Mouse (Mus musculus): ENCODE results near the gene Peli2. TPM values are rescaled to one million over a fixed set of nuclear protein-coding genes. Genes with fewer than 3 reads are reported as not detected.

Peli2 gene
- polyA plus RNA-seq, 1 experiment from 2014 or later = 5.9 TPM

DNA sequence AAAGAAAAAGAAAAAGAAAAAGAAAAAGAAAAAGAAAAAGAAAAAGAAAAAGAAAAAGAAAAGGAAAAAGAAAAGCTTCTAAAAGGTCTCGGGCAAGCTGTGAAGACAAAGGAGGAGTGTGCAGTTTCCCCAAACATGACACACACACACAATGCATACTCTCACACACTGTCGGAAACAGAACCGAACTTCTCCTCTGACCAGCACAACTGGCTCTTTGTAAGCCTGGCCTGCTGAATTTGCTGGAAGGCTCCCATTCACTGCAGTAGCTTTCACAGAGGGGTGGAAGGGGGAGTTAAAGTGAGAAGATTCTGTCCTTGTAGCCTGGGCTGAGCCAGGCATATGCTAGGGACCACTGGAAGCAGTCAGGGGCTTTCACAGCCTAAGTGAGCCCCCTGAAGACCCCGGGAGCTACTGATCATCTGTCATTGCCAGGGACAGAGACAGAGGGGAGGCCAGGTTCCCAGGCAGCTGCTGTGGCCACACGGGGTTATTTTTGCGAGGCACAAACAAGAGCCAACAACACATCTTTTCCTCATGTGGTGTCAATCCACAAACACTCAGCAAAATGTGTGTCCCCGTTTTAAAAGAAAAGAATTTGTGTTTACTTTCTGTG lies 33.8 kb upstream of the Peli2 start:
- Histone ChIP-seq H3K9ac (ENCODE audit: low read length) (no peak overlapping the region), H3K27me3 (ENCODE audit: control insufficient read depth, insufficient read depth, low read length) (no peaks in the 10 kb centered on the region), H3K36me3 (ENCODE audit: control insufficient read depth, insufficient read depth, low read length) (no peaks in the 10 kb centered on the region), H3K9me3 (ENCODE audit: control insufficient read depth, low read length) (no peaks in the 10 kb centered on the region), H3K4me2 (replicated peaks; ENCODE audit: low read depth) (no peak overlapping the region), H3K4me1 (replicated peaks; ENCODE audit: control insufficient read depth, insufficient read depth) (0 out of 2 replicates have a peak, but pooled peaks cover 3% of the 10 kb centered on the region), H3K4me3 (ENCODE audit: low read depth, low read length) (no peak overlapping the region), H3K27ac (replicated peaks) (no peak overlapping the region)
- TF ChIP-seq CTCF (IDR thresholded peaks at IDR 0.05; ENCODE audit: low read depth) = no peak
- TF ChIP-seq EP300 (optimal IDR thresholded peaks at IDR 0.05) = no peak
- no peak for ATAC-seq (ENCODE audit: low FRiP score, low TSS enrichment)
- DNase-seq (ENCODE audit: low spot score) = no peak
- WGBS = 54% methylated on average over 7 of the region's 7 CpGs

DNA sequence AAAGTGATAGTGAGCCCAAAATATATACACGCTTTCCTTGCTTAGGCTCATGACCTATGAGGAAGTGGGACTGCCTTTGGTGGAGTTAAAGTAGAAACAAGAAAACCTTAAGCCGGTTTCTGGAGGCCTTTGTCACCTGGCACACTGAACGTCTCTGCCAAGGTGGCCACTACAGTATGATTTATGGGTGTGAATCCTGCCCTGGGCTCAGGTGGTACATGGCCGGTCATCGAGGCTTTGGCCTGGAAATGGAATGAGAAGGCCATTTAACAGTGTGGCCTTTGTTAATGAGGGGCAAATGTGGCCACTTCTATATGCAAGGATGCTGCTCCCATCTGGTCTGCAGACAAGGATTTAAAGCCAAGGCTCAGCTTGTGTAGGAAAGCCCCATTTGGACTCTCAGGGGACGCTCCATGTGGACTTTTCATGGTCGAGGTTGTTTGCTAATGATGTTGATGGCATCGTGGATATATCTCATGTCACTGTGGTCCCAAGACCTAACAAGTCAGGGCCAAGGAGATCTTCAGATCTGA lies 33.3 kb upstream of the Peli2 start:
- no peaks in the 10 kb centered on the region for H3K36me3 ChIP-seq (ENCODE audit: control insufficient read depth, insufficient read depth, low read length)
- no peak overlapping the region for H3K4me3 ChIP-seq (ENCODE audit: low read depth, low read length)
- DNase-seq (ENCODE audit: low spot score) (no peak), ATAC-seq (ENCODE audit: low FRiP score, low TSS enrichment) (no peak)
- H3K9me3 ChIP-seq (ENCODE audit: control insufficient read depth, low read length) = no peaks in the 10 kb centered on the region
- TF ChIP-seq EP300 (optimal IDR thresholded peaks at IDR 0.05) (no peak), CTCF (IDR thresholded peaks at IDR 0.05; ENCODE audit: low read depth) (no peak)
- no peak overlapping the region for H3K9ac ChIP-seq (ENCODE audit: low read length)
- WGBS = 65% methylated on average over 8 of the region's 8 CpGs
- H3K4me2 ChIP-seq (replicated peaks; ENCODE audit: low read depth) = no peak overlapping the region
- 0 out of 2 replicates have a peak, but pooled peaks cover 3% of the 10 kb centered on the region for H3K4me1 ChIP-seq (replicated peaks; ENCODE audit: control insufficient read depth, insufficient read depth)
- no peak overlapping the region for H3K27ac ChIP-seq (replicated peaks)
- no peaks in the 10 kb centered on the region for H3K27me3 ChIP-seq (ENCODE audit: control insufficient read depth, insufficient read depth, low read length)

DNA sequence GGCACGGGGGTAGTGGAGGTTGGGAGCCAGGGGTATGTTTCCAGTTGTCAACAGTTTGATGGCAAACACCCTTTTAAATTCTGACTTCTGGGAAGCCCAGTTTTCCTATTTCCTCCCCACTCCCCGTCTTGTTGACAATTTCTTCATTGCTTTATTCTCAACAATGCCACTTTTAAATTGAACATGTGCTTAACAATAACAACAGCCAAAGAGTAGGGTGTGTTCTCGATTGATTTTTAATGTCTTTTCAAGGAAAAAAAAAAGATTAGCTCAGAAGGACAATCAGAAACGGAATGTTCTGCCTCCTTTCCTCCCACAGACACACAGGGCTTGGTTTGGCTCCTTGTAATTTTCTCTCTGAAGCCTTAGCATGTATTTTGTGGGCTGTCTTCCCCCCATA lies 30.2 kb upstream of the Peli2 start:
- Histone ChIP-seq H3K36me3 (ENCODE audit: control insufficient read depth, insufficient read depth, low read length) (no peaks in the 10 kb centered on the region), H3K9ac (ENCODE audit: low read length) (no peak overlapping the region), H3K4me1 (replicated peaks; ENCODE audit: control insufficient read depth, insufficient read depth) (no peaks in the 10 kb centered on the region), H3K27me3 (ENCODE audit: control insufficient read depth, insufficient read depth, low read length) (no peaks in the 10 kb centered on the region), H3K4me2 (replicated peaks; ENCODE audit: low read depth) (no peak overlapping the region), H3K27ac (replicated peaks) (no peak overlapping the region), H3K4me3 (ENCODE audit: low read depth, low read length) (no peak overlapping the region), H3K9me3 (ENCODE audit: control insufficient read depth, low read length) (no peaks in the 10 kb centered on the region)
- WGBS = 50% methylated on average over 4 of the region's 4 CpGs
- TF ChIP-seq CTCF (IDR thresholded peaks at IDR 0.05; ENCODE audit: low read depth) (no peak), EP300 (optimal IDR thresholded peaks at IDR 0.05) (no peak)
- DNase-seq (ENCODE audit: low spot score) (no peak), ATAC-seq (ENCODE audit: low FRiP score, low TSS enrichment) (no peak)

DNA sequence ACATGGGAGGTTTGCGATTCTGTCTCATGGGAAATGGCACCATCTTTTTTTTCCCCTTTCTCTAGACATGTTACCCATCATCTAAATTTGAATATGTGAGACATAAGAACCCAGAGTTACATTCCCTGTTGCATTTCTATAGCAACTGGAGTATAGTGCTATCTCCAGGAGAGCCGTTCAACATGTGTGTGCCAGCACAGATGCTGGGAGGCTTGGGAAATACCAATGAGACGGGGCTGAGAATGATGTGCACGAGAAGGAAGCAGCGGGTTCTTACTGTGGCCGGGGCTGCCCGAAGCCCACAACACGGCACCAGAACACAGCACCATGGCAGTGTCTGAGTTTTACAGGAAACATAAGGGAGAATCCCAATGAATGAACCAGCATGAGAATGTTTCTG lies 29.5 kb upstream of the Peli2 start:
- Histone ChIP-seq H3K4me3 (ENCODE audit: low read depth, low read length) (no peak overlapping the region), H3K27me3 (ENCODE audit: control insufficient read depth, insufficient read depth, low read length) (no peaks in the 10 kb centered on the region), H3K36me3 (ENCODE audit: control insufficient read depth, insufficient read depth, low read length) (no peaks in the 10 kb centered on the region), H3K9ac (ENCODE audit: low read length) (no peak overlapping the region), H3K4me1 (replicated peaks; ENCODE audit: control insufficient read depth, insufficient read depth) (no peaks in the 10 kb centered on the region), H3K4me2 (replicated peaks; ENCODE audit: low read depth) (no peak overlapping the region), H3K27ac (replicated peaks) (no peak overlapping the region), H3K9me3 (ENCODE audit: control insufficient read depth, low read length) (no peaks in the 10 kb centered on the region)
- DNase-seq (ENCODE audit: low spot score) = no peak
- TF ChIP-seq EP300 (optimal IDR thresholded peaks at IDR 0.05) (no peak), CTCF (IDR thresholded peaks at IDR 0.05; ENCODE audit: low read depth) (no peak)
- WGBS = 87% methylated on average over 8 of the region's 8 CpGs
- no peak for ATAC-seq (ENCODE audit: low FRiP score, low TSS enrichment)

DNA sequence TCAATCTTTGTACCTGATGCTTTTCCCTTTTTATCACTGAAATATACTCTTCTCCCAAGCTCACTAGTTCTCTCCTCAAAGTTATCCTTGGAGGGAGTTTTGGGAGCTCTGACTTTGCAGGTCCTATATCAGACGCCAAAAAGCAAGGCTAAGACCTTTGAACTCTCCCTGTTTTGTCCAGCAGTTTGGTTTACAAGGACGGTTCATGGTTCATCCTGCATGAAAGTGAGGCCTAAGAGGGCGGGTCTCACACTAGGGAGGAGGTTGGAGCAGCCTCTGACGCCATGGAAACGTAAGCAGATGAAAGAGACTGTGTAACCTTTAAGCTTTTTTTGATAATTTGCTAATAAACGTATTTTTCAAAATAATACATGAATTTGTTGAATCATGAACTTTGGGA lies 22.4 kb upstream of the Peli2 start:
- H3K36me3 ChIP-seq (ENCODE audit: control insufficient read depth, insufficient read depth, low read length) = no peaks in the 10 kb centered on the region
- ATAC-seq (ENCODE audit: low FRiP score, low TSS enrichment) (no peak), DNase-seq (ENCODE audit: low spot score) (no peak)
- H3K9ac ChIP-seq (ENCODE audit: low read length) = no peak overlapping the region
- no peak for TF ChIP-seq CTCF (IDR thresholded peaks at IDR 0.05; ENCODE audit: low read depth)
- no peak for TF ChIP-seq EP300 (optimal IDR thresholded peaks at IDR 0.05)
- no peak overlapping the region for H3K4me3 ChIP-seq (ENCODE audit: low read depth, low read length)
- no peaks in the 10 kb centered on the region for H3K9me3 ChIP-seq (ENCODE audit: control insufficient read depth, low read length)
- H3K4me1 ChIP-seq (replicated peaks; ENCODE audit: control insufficient read depth, insufficient read depth) = no peaks in the 10 kb centered on the region
- H3K27me3 ChIP-seq (ENCODE audit: control insufficient read depth, insufficient read depth, low read length) = no peaks in the 10 kb centered on the region
- no peak overlapping the region for H3K4me2 ChIP-seq (replicated peaks; ENCODE audit: low read depth)
- 60% methylated on average over 6 of the region's 6 CpGs for WGBS
- no peak overlapping the region for H3K27ac ChIP-seq (replicated peaks)

DNA sequence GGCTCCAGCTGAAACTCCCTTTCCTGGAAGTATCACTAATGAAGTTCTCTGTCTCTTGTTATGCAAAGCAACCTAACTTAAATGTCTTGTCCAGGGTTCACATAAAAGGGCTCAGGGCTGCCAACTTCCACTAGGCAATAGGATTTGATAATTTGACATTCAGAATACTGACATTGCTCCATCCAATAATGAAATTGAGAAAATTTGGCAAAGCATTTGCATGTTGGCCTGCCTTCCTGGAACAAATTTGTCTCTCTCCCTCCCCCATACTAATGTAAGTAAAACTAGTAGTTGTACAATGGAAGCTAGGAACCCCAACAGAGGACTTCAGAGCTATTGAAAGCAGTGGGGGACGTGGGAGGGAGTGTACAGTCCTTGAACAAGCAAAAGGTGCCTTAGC lies 21.3 kb upstream of the Peli2 start:
- no peak overlapping the region for H3K9ac ChIP-seq (ENCODE audit: low read length)
- DNase-seq (ENCODE audit: low spot score) (no peak), ATAC-seq (ENCODE audit: low FRiP score, low TSS enrichment) (no peak)
- no peaks in the 10 kb centered on the region for H3K27me3 ChIP-seq (ENCODE audit: control insufficient read depth, insufficient read depth, low read length)
- TF ChIP-seq CTCF (IDR thresholded peaks at IDR 0.05; ENCODE audit: low read depth) = no peak
- no peak for TF ChIP-seq EP300 (optimal IDR thresholded peaks at IDR 0.05)
- no peak overlapping the region for H3K4me2 ChIP-seq (replicated peaks; ENCODE audit: low read depth)
- no peaks in the 10 kb centered on the region for H3K4me1 ChIP-seq (replicated peaks; ENCODE audit: control insufficient read depth, insufficient read depth)
- no peaks in the 10 kb centered on the region for H3K9me3 ChIP-seq (ENCODE audit: control insufficient read depth, low read length)
- no peak overlapping the region for H3K27ac ChIP-seq (replicated peaks)
- no peaks in the 10 kb centered on the region for H3K36me3 ChIP-seq (ENCODE audit: control insufficient read depth, insufficient read depth, low read length)
- 56% methylated on average over 1 of the region's 1 CpGs for WGBS
- no peak overlapping the region for H3K4me3 ChIP-seq (ENCODE audit: low read depth, low read length)

All from stomach, postnatal 0 days (tissue).